Mouse (Mus musculus) spleen, adult 12 weeks (tissue): ENCODE measurements at regions not wholly inside any gene's neighbourhood (a gene's known extent, or its start where the extent isn't known, plus 50 kb on each side); places are given as distances from the start of the nearest gene placed in this dataset.

Source experiments
- DNase-seq: peaks from one replicate; pipeline ENCODE4 v3.0.0; 2022; ENCODE audit warnings: low spot score

DNA sequence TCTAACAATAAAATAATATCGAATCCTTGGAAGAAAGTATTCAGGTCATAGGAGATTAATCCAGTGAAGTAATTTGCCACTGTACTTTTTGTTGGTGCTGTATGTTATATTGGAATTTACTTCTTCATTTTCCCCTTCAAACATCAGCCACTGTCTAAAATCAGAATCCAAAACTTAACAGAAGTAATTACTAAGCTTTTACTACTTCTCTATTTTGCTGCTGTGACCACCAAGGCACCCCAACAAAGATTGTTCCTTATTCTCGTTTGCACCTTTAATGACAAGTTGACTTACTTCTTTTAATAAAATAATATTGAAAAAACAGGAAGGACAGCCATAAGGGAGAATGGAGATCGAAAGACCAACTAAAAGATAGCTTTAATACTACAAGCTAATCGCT is 1130.1 kb upstream of the Cited2 start:
- no peak for DNase-seq

DNA sequence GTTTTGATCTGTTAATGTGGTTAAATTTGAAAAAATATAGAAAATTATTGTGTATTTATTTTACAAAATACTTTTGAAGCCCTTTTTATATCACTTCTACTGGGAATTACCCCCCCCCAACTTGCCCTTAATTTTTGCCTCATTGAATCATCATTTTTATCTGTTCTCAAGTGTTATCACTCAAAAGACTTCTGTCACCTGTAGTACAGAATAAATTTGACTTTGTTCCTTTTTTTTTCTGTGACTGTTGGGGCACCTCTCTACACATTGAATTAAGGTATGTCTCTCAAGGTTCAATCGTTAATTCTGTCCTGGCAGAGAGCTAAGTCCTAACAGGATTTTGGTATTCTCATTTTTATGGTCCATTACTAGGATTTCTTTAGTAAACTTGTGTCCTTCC is 1123.0 kb upstream of the Cited2 start:
- no peak for DNase-seq

DNA sequence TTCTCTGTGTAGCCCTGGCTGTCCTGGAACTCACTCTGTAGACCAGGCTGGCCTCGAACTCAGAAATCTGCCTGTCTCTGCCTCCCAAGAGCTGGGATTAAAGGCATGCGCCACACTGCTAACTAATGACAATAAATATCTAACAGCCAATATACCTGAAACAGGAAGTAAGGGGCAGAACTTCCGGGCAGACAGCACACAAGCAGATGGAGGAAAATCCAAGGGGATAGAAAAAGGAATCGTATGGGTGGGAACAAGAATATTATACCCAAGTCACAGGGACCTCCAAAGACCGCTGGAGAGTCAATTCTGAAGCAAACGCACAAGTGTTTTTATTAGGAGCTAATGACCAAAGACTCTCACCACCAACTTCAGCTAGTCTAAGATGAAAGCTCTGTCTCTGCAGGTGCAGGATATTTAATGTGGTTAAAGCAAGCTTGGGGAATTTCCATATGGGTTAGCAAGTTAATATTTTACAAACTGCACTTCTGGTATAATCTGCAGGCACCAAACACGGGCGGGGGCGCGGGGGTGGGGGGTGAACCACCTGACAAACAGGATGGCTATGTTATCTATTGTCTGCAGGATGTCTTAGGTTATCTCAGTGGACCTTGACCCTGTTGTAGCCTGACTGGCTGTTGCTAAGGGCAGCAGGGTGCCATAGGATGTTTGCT is 1122.3 kb upstream of the Cited2 start:
- peak; percentile 8 for DNase-seq

DNA sequence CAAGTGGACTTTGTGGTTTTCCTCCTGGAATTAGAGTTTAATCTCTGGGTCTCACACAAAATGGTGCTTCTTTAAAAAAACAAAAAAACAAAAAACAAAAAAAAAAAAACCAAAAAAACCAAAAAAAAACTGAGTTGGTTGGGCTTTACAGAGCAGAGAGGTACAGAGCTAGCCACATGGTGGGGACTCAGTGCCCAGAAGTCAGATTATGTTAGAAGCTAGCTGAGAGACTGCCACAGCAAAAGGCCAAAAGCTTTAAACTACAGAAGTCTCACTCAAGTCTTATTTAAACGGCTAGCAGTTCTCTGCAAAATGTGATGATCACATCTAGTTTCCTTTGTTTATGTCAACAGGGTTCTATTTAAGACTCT is 1121.8 kb upstream of the Cited2 start:
- no peak for DNase-seq

DNA sequence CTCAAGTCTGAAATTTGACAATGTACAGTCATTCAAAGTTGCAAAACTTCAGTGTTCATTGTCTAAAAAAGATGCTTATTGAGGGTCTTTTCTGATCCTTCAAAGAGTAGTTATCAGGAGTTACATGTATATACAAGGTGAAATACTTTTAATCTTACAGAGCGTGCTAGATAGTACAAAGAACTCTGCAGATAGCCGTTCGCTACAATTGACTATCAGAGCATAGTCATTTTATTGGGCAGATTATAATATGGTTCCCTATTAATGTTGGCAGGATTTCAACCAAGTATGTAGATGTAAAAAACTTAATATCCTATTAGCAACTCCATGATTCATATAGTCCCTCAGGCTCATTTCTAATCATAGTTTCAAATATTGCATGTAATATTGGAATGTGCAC is 1114.7 kb upstream of the Cited2 start:
- no peak for DNase-seq

DNA sequence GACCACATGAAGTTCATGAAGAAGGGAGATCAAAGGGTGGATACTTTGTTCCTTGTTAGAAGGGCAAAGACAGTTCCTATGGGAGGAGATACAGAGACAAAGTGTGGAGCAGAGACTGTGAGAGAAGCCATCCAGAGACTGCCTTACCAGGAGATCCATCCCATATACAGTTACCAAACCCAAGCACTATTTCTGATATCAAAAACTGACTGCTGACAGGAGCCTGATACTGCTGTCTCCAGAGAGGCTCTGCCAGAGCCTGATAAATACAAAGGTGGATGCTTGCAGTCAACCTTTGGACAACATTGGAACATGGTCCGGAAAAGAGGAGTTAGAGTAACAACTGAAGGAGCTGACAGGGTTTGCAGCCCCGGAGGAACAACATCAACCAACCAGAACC is 1104.3 kb upstream of the Cited2 start:
- no peak for DNase-seq

DNA sequence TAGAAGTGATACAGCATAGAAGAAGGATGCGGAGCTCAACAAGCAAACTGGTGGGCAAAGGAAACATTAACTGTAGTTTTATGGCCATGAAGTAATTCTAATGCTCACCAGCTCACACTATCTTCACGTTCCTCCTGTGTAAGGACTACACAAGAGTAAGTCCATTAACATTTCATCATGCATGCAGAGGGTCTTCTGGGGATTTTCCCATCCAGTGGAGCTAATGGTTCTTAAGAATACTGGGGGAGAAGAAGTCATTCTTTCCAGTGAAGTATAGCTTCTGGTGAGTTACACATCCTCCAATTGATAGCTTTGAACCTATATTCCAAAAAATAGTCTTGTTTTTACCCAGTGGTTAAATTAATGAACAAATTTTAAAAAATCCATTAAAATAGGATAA is 1103.4 kb upstream of the Cited2 start:
- DNase-seq = no peak

DNA sequence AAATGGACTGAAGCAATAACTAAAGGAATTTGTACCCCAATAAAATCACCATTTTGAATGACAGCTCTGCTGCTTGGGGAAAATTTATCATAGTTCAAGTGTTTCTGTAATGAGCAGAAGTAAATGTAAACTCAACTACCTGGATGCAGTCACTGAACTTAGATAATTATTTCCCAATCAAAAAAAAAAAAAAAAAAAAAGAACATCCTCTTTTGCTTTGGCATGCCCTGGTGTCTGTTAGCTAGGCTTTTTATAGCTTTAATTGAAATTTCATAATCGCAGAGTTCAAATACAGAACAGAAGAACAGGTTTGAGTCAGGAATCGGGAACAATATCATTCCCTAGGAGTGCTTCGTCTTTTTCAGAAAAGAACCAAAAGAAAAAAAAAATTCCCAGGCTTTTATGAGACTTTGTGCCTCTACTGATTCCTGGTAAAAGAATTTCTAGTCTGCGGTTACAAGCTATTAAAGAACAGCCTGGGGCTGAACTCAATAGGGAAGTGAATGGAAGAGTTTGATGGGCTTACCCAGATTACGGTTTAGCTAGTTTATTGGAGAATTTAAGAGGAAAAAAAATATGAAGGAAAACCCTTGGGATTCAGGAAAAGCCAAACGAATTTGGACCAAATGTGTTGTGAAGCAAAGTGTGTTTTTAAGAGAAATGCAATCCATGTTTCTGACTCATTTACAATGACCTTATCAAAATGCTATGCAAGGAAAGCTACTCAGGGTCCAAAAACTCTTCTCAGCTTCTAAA is 1102.0 kb upstream of the Cited2 start:
- no peak for DNase-seq

DNA sequence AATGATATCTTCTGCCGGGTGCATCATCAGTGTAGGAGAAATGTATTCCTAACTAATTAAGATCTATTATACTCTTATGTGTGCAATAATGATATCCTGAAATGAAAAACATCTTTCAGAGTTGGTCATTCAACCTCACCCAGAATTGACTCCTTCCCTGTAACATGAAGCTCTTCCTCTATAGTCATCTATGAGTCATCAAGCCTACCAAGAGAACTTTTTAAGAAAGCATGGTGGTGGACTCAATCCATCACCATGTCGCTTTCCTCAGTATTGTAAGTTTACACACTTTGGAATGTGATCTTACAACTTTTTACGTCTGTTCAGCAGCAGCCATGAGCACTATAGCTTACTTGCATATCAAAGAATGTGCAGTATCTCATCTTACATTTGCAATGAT is 1100.2 kb upstream of the Cited2 start:
- DNase-seq = no peak

DNA sequence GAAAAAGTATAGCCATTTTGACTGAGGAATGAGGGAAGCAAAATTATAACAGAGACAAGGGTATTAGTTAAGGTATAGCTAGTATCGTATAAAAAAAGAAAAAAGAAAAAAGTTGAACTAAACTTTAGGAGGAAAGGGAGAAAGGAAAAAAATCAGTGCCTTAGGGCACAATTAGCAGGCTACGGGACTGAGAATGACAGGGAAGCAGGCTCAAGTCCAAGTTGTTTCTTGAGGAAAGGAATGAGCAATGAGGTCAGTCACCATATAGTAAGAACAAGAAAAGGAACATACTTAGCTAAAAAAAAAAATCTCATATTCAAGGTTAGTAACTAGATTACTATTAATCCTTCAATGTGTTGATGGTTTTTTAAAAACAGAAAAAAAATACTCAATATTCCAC is 1089.8 kb upstream of the Cited2 start:
- DNase-seq = no peak

DNA sequence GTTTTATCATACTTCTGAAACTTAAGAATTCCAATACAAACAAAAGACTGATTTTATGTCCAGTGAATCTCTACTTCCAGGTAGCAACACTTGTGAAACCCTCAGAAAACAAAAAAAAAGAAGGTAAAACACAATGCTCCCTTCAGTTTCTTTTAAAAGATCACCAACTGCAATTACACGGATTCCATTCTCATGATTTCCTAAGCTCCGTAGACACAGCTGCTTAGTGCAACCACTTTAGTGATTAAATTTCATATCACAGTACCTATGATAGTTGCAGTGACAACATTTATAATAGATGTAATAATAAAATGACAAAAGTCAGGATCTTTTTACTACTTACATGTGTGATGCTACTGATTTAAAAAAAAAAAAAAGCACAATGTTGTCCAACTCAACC is 1087.6 kb upstream of the Cited2 start:
- DNase-seq = no peak

DNA sequence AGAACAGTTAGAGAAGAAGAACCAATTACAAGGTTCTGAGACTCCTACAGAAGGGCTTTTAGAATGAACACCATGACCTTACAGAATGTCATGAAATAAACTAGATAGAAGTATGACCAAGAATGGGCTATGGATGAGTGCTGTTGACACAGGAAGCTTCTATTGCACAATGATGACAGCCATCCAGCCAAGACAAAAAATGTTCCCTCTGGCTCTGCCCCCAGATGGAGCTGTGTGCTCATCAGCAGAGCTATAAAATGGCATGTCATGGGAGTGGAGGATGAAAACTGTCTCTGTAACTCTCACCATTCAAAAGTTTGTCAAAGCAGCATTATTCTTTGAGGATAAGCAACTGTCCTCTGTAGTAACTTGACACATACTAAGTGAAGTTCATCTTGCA is 1086.0 kb upstream of the Cited2 start:
- DNase-seq = no peak

DNA sequence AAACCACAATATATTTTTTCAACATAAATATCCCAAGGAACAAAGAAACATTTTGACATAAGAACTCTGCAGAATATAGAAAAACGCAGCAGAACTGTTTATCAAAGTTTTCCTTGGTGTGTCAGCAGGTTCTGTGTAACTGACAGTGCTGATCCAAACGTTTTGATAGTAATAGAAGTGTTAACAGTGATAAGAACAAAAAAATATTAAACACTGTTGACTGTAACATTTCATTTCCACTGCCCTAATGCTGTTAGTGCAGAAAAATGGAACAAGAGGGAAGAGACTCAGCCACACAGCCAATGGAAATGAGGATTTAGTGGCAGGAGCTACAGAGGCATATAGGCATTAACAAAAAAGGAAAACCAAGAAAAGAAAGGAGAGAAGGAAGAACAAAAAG is 1084.9 kb upstream of the Cited2 start:
- DNase-seq = no peak

DNA sequence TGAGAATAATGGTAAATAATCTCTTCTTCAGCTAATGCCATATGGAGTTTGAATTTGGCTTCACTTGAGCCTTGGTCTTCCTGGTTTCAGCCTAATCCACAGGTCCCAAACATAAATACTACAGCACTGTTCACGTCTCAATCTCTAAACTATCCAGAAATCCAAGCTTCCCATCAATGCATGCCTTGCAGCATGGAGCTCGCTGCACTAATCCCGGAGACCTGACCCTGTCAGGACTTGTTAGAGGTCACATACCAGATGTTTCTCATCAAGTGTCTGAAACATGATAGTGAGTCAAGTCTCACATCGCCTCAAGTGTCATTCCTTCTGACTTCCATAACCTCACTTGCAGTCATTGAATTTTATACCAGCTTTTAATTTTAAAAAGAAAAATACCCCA is 1082.9 kb upstream of the Cited2 start:
- no peak for DNase-seq

DNA sequence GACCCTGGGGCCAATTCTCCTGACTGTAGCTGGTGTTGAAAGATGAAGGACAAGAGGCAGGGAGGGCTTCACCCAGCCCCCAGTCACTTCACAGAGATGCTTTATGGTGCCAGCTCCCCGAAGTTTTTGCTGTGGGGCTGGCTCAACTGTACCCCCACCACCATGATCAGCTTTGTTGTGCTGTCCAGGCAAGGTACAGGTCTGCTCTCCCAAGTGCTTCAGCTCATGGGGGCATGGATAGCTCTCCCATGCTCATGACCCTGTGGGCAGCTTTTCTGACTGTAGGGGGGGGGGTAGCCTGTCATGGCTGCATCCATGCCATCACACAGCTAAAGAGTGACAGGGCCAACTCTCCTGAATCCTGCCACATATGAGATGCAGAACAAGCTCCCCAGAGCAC is 1072.9 kb upstream of the Cited2 start:
- DNase-seq = no peak

DNA sequence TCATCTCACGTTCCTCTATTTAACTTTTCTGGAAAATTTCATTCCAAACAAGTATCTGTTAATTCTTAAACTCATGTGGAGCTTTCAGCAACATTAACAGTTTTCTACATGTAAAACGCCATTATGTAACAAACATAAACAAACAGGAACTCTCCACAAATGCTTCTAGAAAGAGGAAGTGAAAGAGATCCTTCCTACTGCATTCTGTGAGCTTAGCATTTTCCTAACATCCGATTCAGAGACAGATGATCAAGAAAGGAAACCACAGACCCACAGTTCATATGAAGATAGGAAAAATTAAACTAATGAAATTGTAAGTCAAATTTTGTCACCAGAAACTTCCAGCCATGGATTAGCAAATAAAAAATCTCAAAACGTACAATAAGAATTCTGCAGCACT is 1070.6 kb upstream of the Cited2 start:
- DNase-seq = no peak

DNA sequence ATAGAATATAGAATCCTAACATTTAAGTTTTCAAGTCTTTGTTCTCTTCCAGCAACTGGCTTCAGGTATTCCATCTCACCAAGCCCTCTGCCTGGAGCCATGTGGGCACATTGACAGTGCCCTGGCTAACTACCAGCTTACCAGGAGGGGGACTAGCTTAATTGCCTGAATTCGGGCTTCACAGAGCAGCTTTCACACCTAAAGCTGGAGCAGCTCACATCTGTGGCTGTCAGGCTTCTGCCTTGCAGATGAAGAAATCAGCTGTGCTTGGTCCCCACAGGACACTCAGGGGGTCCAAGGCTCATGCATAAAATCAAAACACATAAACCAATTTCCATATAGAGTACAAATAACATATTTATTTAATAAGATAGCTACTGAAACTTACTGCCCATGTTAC is 1058.5 kb upstream of the Cited2 start:
- no peak for DNase-seq

DNA sequence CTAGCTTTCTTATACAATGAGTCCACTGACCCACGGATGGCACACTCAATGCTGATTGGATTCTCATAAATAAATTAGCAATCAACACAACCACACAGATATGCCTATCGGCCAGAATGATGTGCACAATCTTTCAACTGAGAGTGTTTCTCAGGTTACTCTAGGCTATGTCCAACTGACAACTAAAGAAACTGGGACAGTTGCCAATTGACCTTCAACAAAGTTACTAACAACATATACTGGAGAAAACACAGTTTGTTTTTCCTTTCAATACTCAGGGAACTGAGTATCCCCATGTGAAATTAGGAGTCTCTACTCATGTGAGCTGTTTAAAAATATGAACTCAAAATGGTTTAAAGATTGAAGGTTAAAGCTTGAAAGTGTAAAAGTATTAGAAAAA is 1052.7 kb upstream of the Cited2 start:
- DNase-seq = no peak

DNA sequence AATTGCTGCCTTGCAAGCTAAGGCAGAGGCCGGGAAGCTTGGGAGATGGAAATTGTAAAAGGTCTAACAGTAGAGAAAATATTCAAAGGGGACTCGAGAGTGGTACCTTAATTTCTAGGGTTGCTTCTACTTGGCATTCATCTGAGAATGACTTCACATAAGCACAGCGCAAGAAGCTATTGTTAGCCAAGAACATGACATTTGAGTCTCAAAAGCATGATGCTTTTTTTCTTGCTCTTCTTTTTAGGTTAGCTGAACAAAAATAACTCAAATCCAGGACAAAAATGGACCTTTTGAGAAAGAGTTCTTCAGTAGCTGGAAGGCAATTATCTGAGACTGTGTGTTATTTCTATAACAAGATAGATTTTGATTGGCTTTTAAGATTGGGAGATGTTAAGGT is 1042.0 kb upstream of the Cited2 start:
- no peak for DNase-seq

DNA sequence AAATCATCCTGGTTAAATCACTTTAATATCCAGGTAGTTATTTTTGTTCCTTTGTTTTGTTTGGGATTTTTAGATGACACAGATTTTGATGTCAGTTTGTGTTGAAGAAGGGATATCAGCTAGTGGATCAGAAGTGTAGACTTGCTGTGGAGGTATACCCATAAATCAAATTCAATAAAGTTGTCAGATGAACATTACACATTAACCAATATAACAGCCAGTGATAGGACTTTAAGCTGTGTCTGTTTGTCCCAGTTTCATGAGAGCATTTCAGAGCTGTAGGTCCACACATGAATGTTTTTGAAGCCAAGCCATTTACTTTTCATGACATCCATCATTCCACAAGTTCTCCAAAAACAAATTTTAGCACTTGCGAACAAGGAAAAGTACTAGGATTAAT is 1037.7 kb upstream of the Cited2 start:
- no peak for DNase-seq

DNA sequence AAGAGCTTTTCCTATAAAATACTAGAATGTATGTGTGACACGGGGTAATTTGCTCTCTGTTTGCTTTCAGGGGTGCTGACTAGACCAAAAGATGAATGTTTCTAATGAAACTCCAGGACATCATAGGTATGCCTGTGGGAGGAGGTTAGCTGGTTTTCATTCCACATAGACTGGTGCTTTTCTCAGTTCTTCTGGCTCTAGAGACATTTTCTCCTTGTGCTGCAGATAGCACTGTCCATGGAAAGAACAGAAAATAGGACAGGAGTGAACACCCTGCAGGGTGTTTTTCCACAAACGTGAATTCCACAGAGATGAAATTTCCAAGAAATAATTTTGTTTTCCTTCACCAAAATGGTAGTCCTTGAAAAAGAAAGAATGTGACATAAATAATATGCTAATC is 1016.0 kb upstream of the Cited2 start:
- DNase-seq = no peak

DNA sequence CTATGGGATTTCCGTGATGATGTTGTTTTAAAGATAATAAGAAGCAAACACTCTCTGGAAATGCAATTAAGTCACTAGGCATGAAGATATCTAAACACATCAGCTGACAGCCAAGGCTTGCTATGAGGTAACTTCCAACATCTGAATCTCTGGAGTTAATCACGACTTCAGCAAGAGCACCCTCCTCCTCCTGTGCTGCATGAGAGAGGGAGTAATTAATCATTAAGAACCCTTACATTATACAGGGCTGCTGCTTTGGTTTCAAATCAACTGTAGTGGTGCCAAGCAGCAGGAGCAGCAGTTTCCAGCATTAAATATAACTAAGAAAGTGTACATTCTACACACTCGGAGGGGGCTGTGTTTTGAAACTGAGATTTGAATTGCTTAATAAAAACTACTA is 1009.9 kb upstream of the Cited2 start:
- no peak for DNase-seq

DNA sequence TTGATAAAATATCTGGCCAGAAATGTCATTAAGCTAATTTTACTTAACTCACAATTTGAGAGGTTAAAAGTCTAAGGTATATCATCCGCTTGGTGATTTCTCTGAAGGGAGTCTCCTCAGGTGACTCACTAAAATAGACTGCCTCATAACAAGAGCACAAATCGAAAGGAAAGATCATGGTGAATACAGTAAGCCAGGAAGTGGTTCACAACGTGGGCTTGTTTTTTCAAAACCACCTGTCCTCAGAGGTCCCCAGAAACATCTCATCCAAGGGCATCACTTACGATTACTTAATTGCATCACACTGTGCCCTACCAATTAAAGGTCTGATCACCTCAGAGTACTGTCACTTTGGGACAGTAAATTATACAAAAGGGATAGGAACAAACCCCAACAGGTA is 1009.0 kb upstream of the Cited2 start:
- DNase-seq = no peak

DNA sequence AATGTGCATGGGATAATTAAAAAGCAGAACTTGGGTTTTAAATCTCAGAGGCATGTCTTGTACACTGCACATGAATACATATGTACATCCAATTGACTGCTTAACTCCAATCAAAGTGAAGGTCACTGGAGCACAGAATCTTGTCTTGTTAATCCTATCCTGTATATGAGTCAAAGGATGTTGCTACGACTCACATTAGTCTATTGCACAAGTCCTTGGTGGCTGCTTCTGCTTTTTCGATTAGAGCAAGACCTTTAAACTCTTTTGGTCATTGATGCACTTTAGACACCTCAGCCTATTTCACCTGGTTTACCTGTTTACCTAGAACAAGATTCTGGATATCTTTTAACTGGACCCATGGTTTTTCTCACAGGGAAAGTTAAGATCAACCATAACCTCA is 1008.5 kb upstream of the Cited2 start:
- no peak for DNase-seq
